Mouse (Mus musculus) CH12.LX (cell line): ENCODE results near the gene Midn.
A peak's percentile ranks its signal among the peaks of the same experiment; 100 is the strongest.

ENCODE experiments used
- BHLHE40 ChIP-seq: IDR thresholded peaks from 2 replicates; pipeline ENCODE4 v1.6.1; 2011; ENCODE audit warnings: mild to moderate bottlenecking, low read depth, low read length, improper control_type of control experiment
- CTCF ChIP-seq, 2 experiments: IDR thresholded peaks in 1 of 2; conservative IDR thresholded peaks in 1 of 2; 2 replicates each; pipeline ENCODE4 v1.5.1; 2011 to 2012; ENCODE audit warnings: low read depth in 2 of 2, low read length in 2 of 2, improper control_type of control experiment in 1 of 2, inconsistent platforms in 1 of 2, mild to moderate bottlenecking in 1 of 2, moderate library complexity in 1 of 2
- ELF1 ChIP-seq: IDR thresholded peaks from 2 replicates; pipeline ENCODE4 v1.6.1; 2014; ENCODE audit warnings: low read depth, mild to moderate bottlenecking, inconsistent platforms, low read length, improper control_type of control experiment
- EP300 ChIP-seq: IDR thresholded peaks from 2 replicates; pipeline ENCODE4 v1.6.1; 2011; ENCODE audit warnings: low read length, improper control_type of control experiment
- KAT2A ChIP-seq: IDR thresholded peaks from 2 replicates; pipeline ENCODE4 v1.6.1; 2012; ENCODE audit warnings: low read length, improper control_type of control experiment, inconsistent platforms; ENCODE audit not compliant: insufficient replicate concordance
- MAX ChIP-seq: IDR thresholded peaks from 2 replicates; pipeline ENCODE4 v1.6.1; 2011; ENCODE audit warnings: low read length, improper control_type of control experiment
- MAZ ChIP-seq: IDR thresholded peaks from 2 replicates; pipeline ENCODE4 v1.6.1; 2012; ENCODE audit warnings: low read depth, mild to moderate bottlenecking, inconsistent platforms, low read length, improper control_type of control experiment, moderate library complexity
- MEF2A ChIP-seq: IDR thresholded peaks from 2 replicates; pipeline ENCODE4 v1.6.1; 2014; ENCODE audit warnings: low read depth, mild to moderate bottlenecking, inconsistent platforms, low read length, improper control_type of control experiment, borderline replicate concordance
- MXI1 ChIP-seq: IDR thresholded peaks from 2 replicates; pipeline ENCODE4 v1.6.1; 2011; ENCODE audit warnings: mild to moderate bottlenecking, low read depth, low read length, improper control_type of control experiment

DNA sequence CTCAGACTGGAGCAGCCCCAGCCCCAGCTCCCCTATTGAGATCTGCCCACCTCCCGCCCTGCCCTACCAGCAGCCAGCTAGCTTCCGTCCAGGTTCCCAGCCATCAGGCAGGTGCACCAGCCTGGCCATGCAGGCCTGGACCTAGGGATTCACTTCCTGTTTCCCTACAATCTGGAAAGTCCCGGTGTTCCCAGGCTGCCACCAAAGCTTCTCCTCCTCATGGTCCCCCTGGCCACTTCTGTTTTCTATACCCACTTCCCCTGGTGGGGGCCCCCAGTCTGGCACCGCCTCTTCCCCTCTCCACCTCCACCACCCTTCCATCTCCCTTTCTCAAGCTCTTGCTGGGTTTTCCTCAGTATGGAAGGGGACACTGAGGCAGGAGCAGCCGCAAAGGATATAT, 42.6 kb upstream of the Midn start, which contains the start of gene Sbno2:
- TF ChIP-seq BHLHE40 (no peak), MXI1 (no peak), ELF1 (0 out of 2 replicates have a peak, but pooled peaks have one; percentile 23), KAT2A (no peak), EP300 (peak; percentile 50; the same call in 1 of the 2 replicates), MAX (no peak), CTCF (conservative IDR thresholded peaks at IDR 0.05 in 1 of 2, IDR thresholded peaks at IDR 0.05 in 1 of 2; ENCODE audit: low read depth in 2 of 2, low read length in 2 of 2) (no peak), MAZ (no peak), MEF2A (no peak)
